Mouse (Mus musculus) kidney, postnatal 14 days (tissue): Measurements from ENCODE around the gene Dnajc7.
A peak's percentile ranks its signal among the peaks of the same experiment; 100 is the strongest.
"Not testable (repeated sequence)": the region's sequence is repeated elsewhere in the genome, so short reads cannot be mapped to it uniquely, and the experiment has no call there.

Experiments
- DNase-seq: peaks from one replicate; pipeline ENCODE4 v3.0.0; 2022; ENCODE audit warnings: mixed read lengths

Dnajc7 gene

DNA sequence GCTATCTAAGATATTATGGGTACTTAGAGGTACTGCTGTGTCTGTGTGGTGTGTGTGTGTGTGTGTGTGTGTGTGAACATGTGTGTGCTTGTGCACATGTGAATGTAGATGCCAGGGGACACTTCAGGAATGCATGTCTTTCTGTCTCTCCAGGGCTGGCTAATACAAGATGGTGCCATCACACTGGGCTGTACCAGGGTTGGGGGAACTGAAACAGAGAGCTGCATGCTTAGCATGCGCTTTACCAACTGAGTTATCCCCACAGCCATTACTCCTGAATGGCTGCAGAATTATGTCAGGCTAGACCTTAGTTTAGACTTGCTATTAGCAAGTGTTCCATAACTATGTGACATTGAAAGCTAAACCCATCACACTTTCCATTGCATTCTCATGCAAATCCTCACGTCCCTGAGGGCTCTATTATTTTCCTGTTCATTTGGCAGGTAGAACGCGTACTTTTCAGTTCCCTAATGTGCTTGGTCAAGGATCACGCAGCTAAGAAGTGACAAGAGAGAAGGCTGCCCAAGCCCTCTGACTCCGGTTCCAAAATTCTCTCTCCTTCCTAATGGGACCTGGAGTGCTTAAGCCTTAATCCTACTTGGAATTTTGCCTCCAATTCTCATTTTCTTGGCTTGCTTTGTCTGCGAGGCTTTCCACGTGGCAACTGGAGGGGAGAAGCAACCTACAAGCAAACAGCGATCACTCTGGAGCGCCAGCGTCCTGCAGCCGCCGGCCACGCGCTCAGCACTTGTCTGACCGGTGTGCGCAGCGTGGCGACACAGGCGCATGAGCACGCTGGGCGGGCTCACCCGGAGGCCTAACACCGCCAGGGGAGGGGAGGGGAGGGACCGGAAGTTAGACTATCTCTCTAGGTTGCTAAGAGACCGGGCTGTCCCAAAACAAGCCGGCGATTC lies 74.9 kb downstream of the Dnajc7 start, which contains the start of gene Ttc25:
Gene Ttc25 (plus strand): TSS at position 776 of the 914 bp plus-strand sequence.
- DNase-seq = peak; percentile 93

GRCm38 (mm10) chr11:100541577-100541976 lies 78.4 kb downstream of the Dnajc7 start:
- DNase-seq = no peak

- DNase-seq = no peak
These were observed 79.0 kb downstream of the Dnajc7 start for GRCm38 (mm10) chr11:100540966-100541365.

- no peak for DNase-seq
These were observed 83.5 kb downstream of the Dnajc7 start for GRCm38 (mm10) chr11:100536466-100536865.

DNA sequence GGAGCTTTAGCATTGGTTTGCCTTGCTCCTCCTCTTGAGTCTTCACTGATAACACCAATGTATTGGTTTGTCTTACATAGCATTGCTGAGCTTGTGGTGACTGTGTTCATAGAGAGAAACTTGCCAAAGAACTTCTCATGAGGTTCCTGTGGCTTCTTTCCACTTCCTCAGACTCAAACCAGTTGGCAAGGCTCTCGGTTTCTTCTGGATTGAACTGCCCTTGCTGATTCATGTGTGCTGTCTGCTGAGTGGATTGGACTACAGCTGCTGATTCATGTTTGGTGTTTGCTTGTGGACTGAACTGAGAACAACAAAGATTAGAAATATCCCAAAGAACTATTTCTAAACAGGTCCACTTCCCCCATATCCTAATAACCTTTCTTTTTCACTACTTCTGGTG lies 84.0 kb downstream of the Dnajc7 start:
- no peak for DNase-seq

DNA sequence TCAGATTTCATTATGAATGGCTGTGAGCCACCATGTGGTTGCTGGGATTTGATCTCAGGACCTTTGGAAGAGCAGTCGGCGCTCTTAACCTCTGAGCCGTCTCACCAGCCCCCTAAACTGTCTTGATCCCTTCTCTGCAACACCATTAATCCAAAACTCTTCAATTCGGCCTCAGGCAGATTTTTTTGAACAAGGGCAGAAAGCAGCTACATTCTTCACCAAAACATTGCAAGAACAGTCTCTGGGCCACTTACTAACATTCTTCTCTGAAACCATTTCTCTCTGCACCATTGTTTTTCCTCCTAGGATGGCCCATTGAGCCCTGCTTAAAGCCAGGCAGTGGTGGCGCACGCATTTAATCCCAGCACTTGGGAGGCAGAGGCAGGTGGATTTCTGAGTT lies 85.1 kb downstream of the Dnajc7 start:
- DNase-seq = not testable (repeated sequence)

- DNase-seq = not testable (repeated sequence)
These were observed 85.6 kb downstream of the Dnajc7 start for GRCm38 (mm10) chr11:100534411-100534810.

GRCm38 (mm10) chr11:100533871-100534270 lies 86.1 kb downstream of the Dnajc7 start:
- DNase-seq = no peak
